Mouse (Mus musculus): Measurements from ENCODE around the gene Pik3ap1.
"Not testable (repeated sequence)": the region's sequence is repeated elsewhere in the genome, so short reads cannot be mapped to it uniquely, and the experiment has no call there.

Gene Pik3ap1

GRCm38 (mm10) chr19:41332228-41332627 is 52.7 kb downstream of the Pik3ap1 start:
- no peak for DNase-seq (ENCODE audit: low read depth, low spot score)

- DNase-seq (ENCODE audit: low read depth, low spot score) = peak; percentile 16
Measured at GRCm38 (mm10) chr19:41330401-41330800, 54.5 kb downstream of the Pik3ap1 start.

- DNase-seq (ENCODE audit: low read depth, low spot score) = no peak
Measured at GRCm38 (mm10) chr19:41329961-41330360, 54.9 kb downstream of the Pik3ap1 start.

- no peak for DNase-seq (ENCODE audit: low read depth, low spot score)
Measured at GRCm38 (mm10) chr19:41328743-41329142, 56.2 kb downstream of the Pik3ap1 start.

- no peak for DNase-seq (ENCODE audit: low read depth, low spot score)
Measured at GRCm38 (mm10) chr19:41323813-41324212, 61.1 kb downstream of the Pik3ap1 start.

- DNase-seq (ENCODE audit: low read depth, low spot score) = no peak
Measured at GRCm38 (mm10) chr19:41323125-41323524, 61.8 kb downstream of the Pik3ap1 start.

GRCm38 (mm10) chr19:41321149-41321548 is 63.8 kb downstream of the Pik3ap1 start:
- DNase-seq (ENCODE audit: low read depth, low spot score) = no peak

GRCm38 (mm10) chr19:41317315-41318095 is 67.4 kb downstream of the Pik3ap1 start:
- DNase-seq (ENCODE audit: low read depth, low spot score) = peak; percentile 73

GRCm38 (mm10) chr19:41314696-41315095 is 70.2 kb downstream of the Pik3ap1 start:
- DNase-seq (ENCODE audit: low read depth, low spot score) = no peak

- peak; percentile 64 for DNase-seq (ENCODE audit: low read depth, low spot score)
Measured at GRCm38 (mm10) chr19:41313663-41314062, 71.2 kb downstream of the Pik3ap1 start.

- not testable (repeated sequence) for DNase-seq (ENCODE audit: low read depth, low spot score)
Measured at GRCm38 (mm10) chr19:41312587-41312986, 72.3 kb downstream of the Pik3ap1 start.

GRCm38 (mm10) chr19:41312027-41312426 is 72.9 kb downstream of the Pik3ap1 start:
- DNase-seq (ENCODE audit: low read depth, low spot score) = no peak

GRCm38 (mm10) chr19:41310971-41311703 is 73.8 kb downstream of the Pik3ap1 start:
- DNase-seq (ENCODE audit: low read depth, low spot score) = peak; percentile 39

- no peak for DNase-seq (ENCODE audit: low read depth, low spot score)
Measured at GRCm38 (mm10) chr19:41303933-41304332, 81.0 kb downstream of the Pik3ap1 start.

- no peak for DNase-seq (ENCODE audit: low read depth, low spot score)
Measured at GRCm38 (mm10) chr19:41303433-41303832, 81.5 kb downstream of the Pik3ap1 start.

- DNase-seq (ENCODE audit: low read depth, low spot score) = no peak
Measured at GRCm38 (mm10) chr19:41301856-41302255, 83.0 kb downstream of the Pik3ap1 start.

- no peak for DNase-seq (ENCODE audit: low read depth, low spot score)
Measured at GRCm38 (mm10) chr19:41299446-41299845, 85.5 kb downstream of the Pik3ap1 start.

- DNase-seq (ENCODE audit: low read depth, low spot score) = peak; percentile 44
Measured at GRCm38 (mm10) chr19:41290952-41291619, 93.8 kb downstream of the Pik3ap1 start.

- DNase-seq (ENCODE audit: low read depth, low spot score) = no peak
Measured at GRCm38 (mm10) chr19:41288568-41288967, 96.3 kb downstream of the Pik3ap1 start.

GRCm38 (mm10) chr19:41287224-41287623 is 97.7 kb downstream of the Pik3ap1 start:
- no peak for DNase-seq (ENCODE audit: low read depth, low spot score)

GRCm38 (mm10) chr19:41284515-41284914 is 100.4 kb downstream of the Pik3ap1 start:
- DNase-seq (ENCODE audit: low read depth, low spot score) = no peak

- DNase-seq (ENCODE audit: low read depth, low spot score) = no peak
Measured at GRCm38 (mm10) chr19:41282718-41283117, 102.2 kb downstream of the Pik3ap1 start.
